Mouse (Mus musculus) liver (tissue): ENCODE measurements around the gene Bag2.
"Not testable (repeated sequence)": the region's sequence is repeated elsewhere in the genome, so short reads cannot be mapped to it uniquely, and the experiment has no call there.

Source experiments
- DNase-seq: peaks from one replicate; pipeline ENCODE4 v3.0.0-alpha.2; 2020; ENCODE audit warnings: mixed read lengths

Bag2 gene

GRCm38 (mm10) chr1:33749109-33749508 lies 8.5 kb downstream of the Bag2 start:
- no peak for DNase-seq

- DNase-seq: no peak
Observed at GRCm38 (mm10) chr1:33745901-33746300, 11.7 kb downstream of the Bag2 start.

GRCm38 (mm10) chr1:33744815-33745214 lies 12.8 kb downstream of the Bag2 start:
- not testable (repeated sequence) for DNase-seq

GRCm38 (mm10) chr1:33742903-33743302 lies 14.7 kb downstream of the Bag2 start:
- peak; percentile 63 for DNase-seq

DNA sequence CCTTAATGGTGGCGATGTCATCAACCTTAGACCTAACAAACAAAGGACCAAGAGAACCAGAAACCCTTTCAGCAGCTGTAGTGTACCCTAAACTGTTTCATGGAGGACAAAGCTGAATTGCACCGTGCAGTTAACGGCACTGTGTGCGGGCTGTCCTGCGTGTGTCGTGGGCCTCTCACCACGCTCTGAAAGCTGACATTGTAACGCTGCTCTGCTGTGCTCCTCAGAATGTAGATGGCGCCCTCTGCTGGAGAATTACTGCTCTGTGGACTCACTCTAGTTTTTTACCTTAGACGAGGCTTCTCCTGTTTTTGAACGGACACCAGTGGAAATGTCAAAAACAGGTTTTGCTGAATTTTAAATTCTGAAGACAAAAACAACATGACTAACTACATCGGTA lies 18.3 kb downstream of the Bag2 start:
- DNase-seq: peak; percentile 82

GRCm38 (mm10) chr1:33738681-33739278 lies 18.8 kb downstream of the Bag2 start:
- DNase-seq: no peak

DNA sequence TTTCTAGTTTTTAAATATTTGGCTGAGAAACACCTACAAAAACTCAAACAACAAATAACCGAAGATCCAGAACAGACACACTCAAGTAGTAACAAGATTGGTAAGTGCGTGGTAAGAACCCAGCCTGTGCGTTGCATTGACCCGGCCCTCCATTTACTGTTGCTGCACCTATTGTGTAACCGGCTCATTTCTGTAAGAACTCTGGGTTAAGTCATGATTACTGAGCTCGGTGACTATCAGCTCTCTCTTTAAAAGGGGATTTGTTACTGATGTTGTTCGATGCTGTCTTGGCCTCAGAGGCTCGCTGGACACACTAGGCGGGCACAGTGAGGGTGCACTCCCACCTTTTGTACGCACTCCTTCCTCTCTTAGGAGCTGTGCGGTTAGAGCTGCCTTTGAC lies 19.3 kb downstream of the Bag2 start:
- DNase-seq: no peak

- no peak for DNase-seq
Observed at GRCm38 (mm10) chr1:33734001-33734685, 23.5 kb downstream of the Bag2 start.

GRCm38 (mm10) chr1:33733044-33733443 lies 24.6 kb downstream of the Bag2 start:
- DNase-seq: no peak

GRCm38 (mm10) chr1:33725086-33725485 lies 32.5 kb downstream of the Bag2 start:
- no peak for DNase-seq

GRCm38 (mm10) chr1:33724516-33724915 lies 33.1 kb downstream of the Bag2 start:
- DNase-seq: no peak

- no peak for DNase-seq
Observed at GRCm38 (mm10) chr1:33721020-33721419, 36.6 kb downstream of the Bag2 start.

DNA sequence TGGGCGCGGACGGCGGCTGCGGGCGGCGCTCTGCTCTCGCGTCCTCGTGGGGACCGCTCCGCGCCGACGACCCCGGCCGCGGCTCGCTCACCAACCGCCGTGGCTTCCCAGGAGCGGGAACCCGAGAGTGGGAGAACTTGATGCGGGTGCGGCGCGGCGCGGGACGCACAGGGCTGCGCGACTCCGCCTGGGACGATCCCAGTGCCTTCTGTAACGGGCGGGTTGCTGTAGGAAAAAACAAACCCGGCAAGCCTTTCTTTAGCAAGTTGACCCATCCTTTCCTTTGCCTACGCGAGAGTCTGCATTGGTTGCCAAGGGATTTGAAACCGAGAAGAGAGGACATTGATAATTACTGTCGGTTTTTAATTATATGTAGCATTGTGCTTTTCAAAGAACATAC lies 37.4 kb downstream of the Bag2 start:
- DNase-seq: no peak

DNA sequence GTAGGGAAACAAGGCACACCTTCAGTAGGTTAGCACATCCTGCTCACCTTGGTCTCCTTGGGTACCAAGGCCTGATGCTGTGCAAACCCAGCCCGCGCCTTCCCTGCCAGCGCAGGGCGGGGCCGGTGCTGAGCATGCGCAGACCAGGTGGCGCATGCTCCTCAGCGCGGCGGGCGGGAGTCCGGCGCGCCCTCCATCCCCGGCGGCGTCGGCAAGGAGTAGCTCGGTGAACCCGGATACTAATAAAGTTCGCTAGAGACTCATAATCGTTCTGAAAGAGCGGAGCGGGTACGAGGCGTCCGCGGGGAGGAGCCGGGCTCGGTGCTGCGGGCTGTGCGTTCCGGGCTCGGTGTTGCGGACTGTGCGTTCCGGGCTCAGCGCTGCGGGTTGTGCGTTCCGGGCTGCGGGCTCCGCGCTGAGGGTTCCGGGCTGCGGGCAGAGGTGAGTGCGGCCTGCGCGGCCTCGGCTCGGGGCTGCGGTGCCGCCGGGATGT lies 37.8 kb downstream of the Bag2 start, which contains the start of gene Rab23:
Rab23 (plus strand) TSS at position 155 of the 493 bp plus-strand sequence.
- peak; percentile 86 for DNase-seq

DNA sequence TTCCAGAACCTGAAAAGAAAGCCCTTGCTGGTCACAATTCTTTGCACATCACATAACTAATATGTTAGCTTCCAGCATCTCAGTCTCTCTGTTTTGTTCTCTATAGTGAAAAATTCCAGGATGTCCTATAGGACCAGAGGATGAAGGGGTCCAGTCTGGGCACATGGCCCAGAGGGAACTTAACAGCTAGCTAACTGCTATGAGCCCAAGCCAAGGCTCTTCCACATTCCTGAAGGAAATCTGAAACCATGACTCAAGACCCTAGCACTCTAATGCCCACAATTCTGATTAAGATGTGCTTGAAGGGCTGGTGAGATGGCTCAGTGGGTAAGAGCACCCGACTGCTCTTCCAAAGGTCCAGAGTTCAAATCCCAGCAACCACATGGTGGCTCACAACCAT lies 40.0 kb downstream of the Bag2 start:
- no peak for DNase-seq

DNA sequence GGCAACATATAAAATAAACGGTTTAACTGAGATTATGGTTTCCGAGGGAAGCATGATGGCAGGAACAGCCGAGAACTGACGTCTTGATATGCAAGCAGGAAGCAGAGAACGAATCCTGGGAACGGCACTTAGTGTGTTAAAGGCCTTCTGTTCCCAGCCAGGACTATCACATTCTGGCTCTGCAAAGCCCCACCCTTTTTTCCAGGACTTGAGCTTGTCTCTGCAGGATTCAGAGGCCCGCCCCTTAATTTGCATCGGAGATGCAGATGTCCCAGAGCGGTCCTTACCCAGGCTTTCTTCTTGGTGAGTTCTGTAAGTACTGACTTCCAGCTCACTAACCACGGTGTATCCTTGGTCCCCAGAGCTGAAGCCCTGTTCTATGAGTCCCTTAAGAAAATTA lies 42.8 kb downstream of the Bag2 start:
- DNase-seq: no peak

DNA sequence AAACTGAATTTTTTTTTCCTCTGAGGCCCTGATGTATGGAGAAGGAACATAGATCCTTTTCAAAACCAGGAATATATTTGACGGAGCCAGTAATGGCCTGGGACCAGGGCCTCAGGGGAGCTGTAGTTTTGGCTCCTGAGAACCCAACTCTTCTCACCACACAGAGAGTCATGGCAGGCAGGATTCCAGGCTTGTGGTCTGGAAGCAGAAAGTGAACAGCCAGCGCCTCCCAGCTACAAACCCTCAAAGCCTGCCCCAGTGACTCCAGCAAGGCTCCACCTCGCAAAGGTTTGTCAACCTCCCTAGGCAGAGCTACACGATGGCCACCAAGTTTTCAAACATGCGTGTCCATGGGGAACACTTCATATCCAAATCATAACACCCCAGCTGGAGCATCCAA lies 45.6 kb downstream of the Bag2 start:
- DNase-seq: no peak

DNA sequence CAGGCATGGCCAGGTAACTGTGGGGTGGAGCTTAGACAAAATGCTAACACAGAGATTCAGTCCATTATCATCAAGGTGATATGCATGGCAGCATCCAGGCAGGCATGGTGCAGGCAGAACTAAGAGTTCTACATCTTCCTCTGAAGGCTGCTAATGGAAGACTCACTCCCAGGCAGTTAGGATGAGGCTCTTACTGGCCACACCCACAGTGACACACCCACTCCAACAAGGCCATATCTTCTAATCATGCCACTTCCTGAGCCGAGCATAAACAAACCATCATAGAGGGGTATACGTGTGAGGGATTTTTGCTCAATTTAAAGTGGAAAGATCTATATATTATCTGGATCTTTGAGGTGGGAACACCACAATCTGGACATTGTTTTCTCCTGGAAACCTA lies 48.0 kb downstream of the Bag2 start:
- DNase-seq: peak; percentile 26

DNA sequence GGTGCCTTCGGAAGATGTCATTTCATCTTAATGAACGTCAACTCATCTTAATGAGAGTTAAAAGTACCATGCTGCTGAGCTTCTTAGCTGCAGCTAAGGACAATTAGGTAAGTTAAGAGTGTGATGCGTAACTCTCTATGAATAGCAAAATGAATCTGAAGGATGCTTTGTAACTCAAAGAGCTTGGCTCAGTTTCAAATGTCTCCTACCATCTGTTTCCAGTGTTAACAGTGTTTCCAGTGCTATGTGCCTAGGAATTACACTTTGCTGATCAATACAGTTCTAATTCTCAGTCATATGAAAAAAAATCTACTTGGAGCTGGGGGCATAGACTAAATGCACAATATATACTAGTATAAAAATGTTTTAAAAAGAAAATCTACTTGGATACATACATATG lies 56.4 kb downstream of the Bag2 start:
- DNase-seq: no peak

DNA sequence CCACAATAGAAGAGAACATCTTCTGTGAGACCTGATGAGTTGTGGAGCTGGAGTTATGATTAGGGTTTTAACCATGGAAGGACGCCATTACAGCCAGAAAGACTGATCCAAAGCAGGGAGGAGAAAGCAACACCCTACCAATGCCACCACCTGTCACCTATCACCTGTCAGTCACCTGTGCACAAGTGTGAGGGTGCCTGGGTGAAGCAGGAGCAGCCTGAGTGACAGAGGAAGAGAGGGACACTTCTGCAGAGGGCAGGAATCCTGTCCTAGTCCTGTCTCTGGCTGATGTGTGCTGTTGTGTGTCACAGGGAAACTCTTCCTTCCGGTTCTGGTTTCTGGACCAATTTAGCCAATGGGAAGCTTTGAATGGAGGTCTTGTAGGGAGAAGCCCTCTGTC lies 61.6 kb downstream of the Bag2 start:
- DNase-seq: no peak
